Mouse (Mus musculus): ENCODE results near the gene Smim23.

GRCm38 (mm10) chr11:32846682-32847222 is 22.3 kb upstream of the Smim23 start:
- TF ChIP-seq CTCF (IDR thresholded peaks at IDR 0.05; ENCODE audit: borderline replicate concordance, insufficient read depth, low read length) (no peak), POLR2A (IDR thresholded peaks at IDR 0.05; ENCODE audit: low read depth, low read length) (no peak)

Data from embryonic fibroblast, embryonic 13.5 days (primary cell).